Mouse (Mus musculus) stomach, postnatal 0 days (tissue): ENCODE measurements around the gene Zfp40. TPM values are rescaled to one million over a fixed set of nuclear protein-coding genes. Genes with fewer than 3 reads are reported as not detected.
A peak's percentile ranks its signal among the peaks of the same experiment; 100 is the strongest.
"Not testable (repeated sequence)": the region's sequence is repeated elsewhere in the genome, so short reads cannot be mapped to it uniquely, and the experiment has no call there.

Experiments used
- ATAC-seq: fragments of 200-750 bp; cut with Nextera tagmentation; 2 replicates; pipeline ENCODE4 v1.8.0; 2017; ENCODE audit not compliant: low FRiP score, low TSS enrichment
- DNase-seq: peaks from one replicate; pipeline ENCODE4 v3.0.0-alpha.2; 2016; ENCODE audit warnings: low spot score
- H3K27ac ChIP-seq: fragments of 300-500 bp; sonication (generic); replicated peaks from 2 replicates; pipeline ENCODE4 v1.5.1; 2014; ENCODE audit warnings: mild to moderate bottlenecking, control low read depth
- H3K27me3 ChIP-seq: fragments of 300-500 bp; sonication (generic); 2 replicates; pipeline ENCODE4 v1.6.1; 2014; ENCODE audit warnings: low read length; ENCODE audit not compliant: control insufficient read depth, insufficient read depth
- H3K36me3 ChIP-seq: fragments of 300-500 bp; sonication (generic); 2 replicates; pipeline ENCODE4 v1.6.1; 2014; ENCODE audit warnings: low read length, mixed read lengths; ENCODE audit not compliant: control insufficient read depth, insufficient read depth
- H3K4me1 ChIP-seq: fragments of 300-500 bp; sonication (generic); replicated peaks from 2 replicates; pipeline ENCODE4 v1.6.1; 2014; ENCODE audit warnings: antibody characterized with exemption; ENCODE audit not compliant: control insufficient read depth, insufficient read depth
- H3K4me2 ChIP-seq: fragments of 300-500 bp; sonication (generic); replicated peaks from 2 replicates; pipeline ENCODE4 v1.6.1; 2014; ENCODE audit warnings: low read depth, mild to moderate bottlenecking, control low read depth, moderate library complexity
- H3K4me3 ChIP-seq: fragments of 300-500 bp; sonication (generic); 2 replicates; pipeline ENCODE4 v1.5.1; 2014; ENCODE audit warnings: low read depth, low read length, control low read depth
- H3K9ac ChIP-seq: fragments of 300-500 bp; sonication (generic); 2 replicates; pipeline ENCODE4 v1.6.1; 2014; ENCODE audit warnings: mild to moderate bottlenecking, low read length, control low read depth, mixed read lengths
- H3K9me3 ChIP-seq: fragments of 300-500 bp; sonication (generic); 2 replicates; pipeline ENCODE4 v1.6.1; 2016; ENCODE audit warnings: low read length; ENCODE audit not compliant: control insufficient read depth
- CTCF ChIP-seq: IDR thresholded peaks from 2 replicates; pipeline ENCODE4 v1.5.1; 2016; ENCODE audit warnings: antibody characterized with exemption, low read depth, mild to moderate bottlenecking, moderate library complexity
- EP300 ChIP-seq: optimal IDR thresholded peaks from 2 replicates; pipeline ENCODE3; 2016; ENCODE audit warnings: antibody characterized with exemption
- WGBS: fragments of 180-500 bp; shearing (Covaris S2); extraction: QIAGEN DNeasy Blood & Tissue Kit; methylation state at CpG from one replicate; pipeline ENCODE4 v1.1.7; 2014; 5-methylcytosine and 5-hydroxymethylcytosine counted together
- polyA plus RNA-seq: library from polyadenylated mRNA; unstranded; fragments of >200 nt; fragmentation: Nextera tagmentation; extraction: Ambion mirVana; gene quantifications from 2 replicates; pipeline ENCODE4 v1.2.1, GENCODE M21; 2015

Zfp40 gene
- 4.1 and 5.5 TPM in 2 replicates for polyA plus RNA-seq

DNA sequence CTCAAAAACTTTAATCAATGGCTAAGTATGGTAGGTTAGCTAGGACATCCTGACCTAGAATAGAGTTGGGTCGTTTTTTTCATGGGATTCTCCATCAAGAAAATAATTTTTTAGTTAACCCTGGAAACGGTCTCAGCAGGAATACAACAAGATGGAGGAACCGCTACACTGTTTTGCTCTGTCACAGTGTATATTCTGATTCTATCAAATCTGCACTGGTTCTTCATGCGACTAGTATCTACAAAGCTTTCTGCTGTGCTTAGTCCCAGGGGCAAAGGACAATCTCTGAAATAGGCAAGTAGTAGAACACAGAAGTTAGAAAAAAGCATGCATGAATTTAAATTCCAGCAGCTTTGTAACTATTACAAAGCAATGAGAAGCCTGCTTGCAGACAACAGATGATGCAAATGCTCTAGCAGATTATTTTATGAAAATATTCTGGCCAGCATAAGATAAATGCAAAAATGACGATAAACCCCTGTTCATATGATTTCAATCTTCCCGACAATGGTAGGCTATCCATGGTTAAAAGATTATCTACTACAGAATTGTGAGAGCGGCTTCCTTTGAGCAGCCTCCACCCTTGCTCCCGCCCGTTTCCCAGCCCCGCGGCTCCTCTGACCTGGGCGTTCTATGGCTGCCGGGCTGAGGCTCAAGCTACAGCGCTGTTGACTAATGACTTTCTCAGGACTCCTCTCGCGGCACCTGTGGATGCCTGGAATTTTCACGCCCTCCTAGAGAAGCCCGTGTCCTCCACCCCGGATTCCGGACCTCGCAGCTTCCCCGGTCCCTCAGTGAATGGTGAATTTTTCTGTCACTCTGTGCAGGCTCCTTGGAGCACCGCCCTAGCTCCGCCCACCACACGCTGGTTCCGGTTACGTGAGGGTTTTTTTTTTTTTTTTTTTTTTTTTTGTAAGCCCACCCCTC, at the start of gene Zfp40:
TSS of gene Zfp40 (minus strand) at position 800 of the 927 bp plus-strand sequence.
- no peaks in the 10 kb centered on the region for H3K27me3 ChIP-seq
- 4% methylated on average over 27 of the region's 27 CpGs for WGBS
- H3K27ac ChIP-seq = peak within 1 kb of the TSS; percentile 70
- no peaks in the 10 kb centered on the region for H3K9me3 ChIP-seq
- TF ChIP-seq CTCF = no peak
- no peak for TF ChIP-seq EP300
- H3K9ac ChIP-seq = peak within 1 kb of the TSS; percentile 68
- ATAC-seq (peak; percentile 100), DNase-seq (peak; percentile 92)
- peak within 1 kb of the TSS; percentile 66 for H3K4me2 ChIP-seq
- peaks cover 3% of the 10 kb centered on the region for H3K4me1 ChIP-seq
- H3K4me3 ChIP-seq = peak within 1 kb of the TSS; percentile 58
- H3K36me3 ChIP-seq = no peaks in the 10 kb centered on the region

DNA sequence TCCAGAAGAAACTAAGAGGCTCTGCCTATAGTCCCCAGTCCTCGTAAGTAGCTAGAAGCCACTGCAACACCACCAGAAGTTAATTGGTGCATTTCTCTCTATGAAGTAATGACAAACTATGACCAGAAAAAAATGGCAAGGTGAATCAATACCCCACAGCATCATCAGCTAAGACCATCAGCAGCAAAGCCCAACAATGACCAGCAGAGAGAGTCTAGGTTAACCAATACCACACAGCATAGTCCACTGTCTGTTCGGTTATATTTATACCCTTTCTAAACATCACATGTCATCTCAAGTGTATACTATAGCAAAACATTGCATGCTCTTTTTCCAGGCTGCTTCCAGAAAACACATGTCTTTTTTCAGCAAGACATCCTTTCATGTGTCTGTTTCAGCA, 25.3 kb upstream of the Zfp40 start:
- no peak overlapping the region for H3K4me3 ChIP-seq
- H3K9ac ChIP-seq = no peak overlapping the region
- TF ChIP-seq CTCF (no peak), EP300 (no peak)
- no peak for ATAC-seq
- H3K4me1 ChIP-seq = no peaks in the 10 kb centered on the region
- H3K27ac ChIP-seq = no peak overlapping the region
- 81% methylated on average over 2 of the region's 2 CpGs for WGBS
- H3K4me2 ChIP-seq = no peak overlapping the region
- no peaks in the 10 kb centered on the region for H3K27me3 ChIP-seq
- no peaks in the 10 kb centered on the region for H3K9me3 ChIP-seq
- no peaks in the 10 kb centered on the region for H3K36me3 ChIP-seq
- no peak for DNase-seq

- not testable (repeated sequence) for H3K27me3 ChIP-seq, H3K4me1 ChIP-seq, H3K9me3 ChIP-seq, H3K4me3 ChIP-seq, H3K27ac ChIP-seq, ATAC-seq, H3K9ac ChIP-seq, H3K4me2 ChIP-seq, H3K36me3 ChIP-seq
- DNase-seq = peak; percentile 30
- 0% methylated on average over 1 of the region's 1 CpGs for WGBS
- TF ChIP-seq CTCF = peak; percentile 75
Observed at GRCm38 (mm10) chr17:23199856-23200255, 6.8 kb upstream of the Zfp40 start.

DNA sequence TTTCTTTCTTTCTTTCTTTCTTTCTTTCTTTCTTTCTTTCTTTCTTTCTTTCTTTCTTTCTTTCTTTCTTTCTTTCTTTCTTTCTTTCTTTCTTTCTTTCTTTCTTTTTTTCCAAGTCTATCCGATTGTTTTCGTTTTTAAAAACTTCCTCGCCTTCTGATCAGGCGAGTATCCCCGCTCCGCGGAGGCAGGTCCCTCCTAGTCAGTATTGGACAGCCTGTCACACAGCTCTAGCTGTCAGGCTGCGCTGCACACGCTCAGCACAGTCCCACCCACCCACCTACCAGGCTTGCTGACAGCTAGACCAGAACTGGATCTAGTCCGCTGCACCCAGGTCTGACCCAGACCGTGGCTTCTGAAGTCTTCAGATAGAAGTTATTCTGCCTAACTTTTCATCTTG, 389 bp upstream of the Zfp40 start:
- DNase-seq (peak; percentile 53), ATAC-seq (peak; percentile 83)
- Histone ChIP-seq H3K4me1 (peaks cover 3% of the 10 kb centered on the region), H3K27ac (no peak overlapping the region), H3K9ac (peak overlapping the region; percentile 55; the same call in 1 of the 2 replicates), H3K27me3 (no peaks in the 10 kb centered on the region), H3K9me3 (no peaks in the 10 kb centered on the region), H3K36me3 (no peaks in the 10 kb centered on the region), H3K4me2 (peak overlapping the region; percentile 66), H3K4me3 (peak overlapping the region; percentile 58)
- 2% methylated on average over 11 of the region's 11 CpGs for WGBS
- TF ChIP-seq CTCF = no peak
- TF ChIP-seq EP300 = no peak

DNA sequence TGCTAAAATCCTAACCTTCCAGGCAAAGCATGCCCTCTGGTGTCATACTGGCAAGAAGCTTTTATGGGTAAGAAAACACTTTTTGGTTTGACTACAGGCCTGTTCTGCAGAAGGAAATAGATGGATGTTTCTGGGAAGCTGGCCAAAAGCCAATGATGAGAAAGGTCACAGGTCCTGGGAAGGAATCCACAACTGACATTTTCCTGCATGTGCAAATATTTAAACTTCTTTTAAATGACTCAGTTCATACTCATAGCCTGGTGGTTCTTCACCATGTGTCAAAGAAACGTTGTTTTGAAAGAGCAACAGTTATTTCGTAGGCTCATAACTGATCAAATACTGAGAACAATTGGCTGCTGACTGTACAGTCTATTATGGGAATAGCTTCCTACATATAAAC, 5.4 kb downstream of the Zfp40 start:
- Histone ChIP-seq H3K4me1 (peaks cover 3% of the 10 kb centered on the region), H3K9ac (no peak overlapping the region), H3K4me2 (no peak overlapping the region), H3K9me3 (no peaks in the 10 kb centered on the region), H3K36me3 (no peaks in the 10 kb centered on the region), H3K27ac (no peak overlapping the region), H3K4me3 (no peak overlapping the region), H3K27me3 (no peaks in the 10 kb centered on the region)
- DNase-seq (peak; percentile 22), ATAC-seq (peak; percentile 21; the same call in 1 of the 2 replicates)
- TF ChIP-seq CTCF = peak; percentile 29
- no peak for TF ChIP-seq EP300
- WGBS = 6% methylated on average over 2 of the region's 2 CpGs

Other genes with a start within 250 kb of the Zfp40 start
- gene Vmn2r-ps130, start 132.1 kb downstream of the Zfp40 start, polyA plus RNA-seq = not detected in 2 replicates
- 0.01 TPM in 1 of 2 replicates, not detected in the other for gene Vmn2r114, start 119.3 kb upstream of the Zfp40 start, polyA plus RNA-seq
- gene Vmn2r115, start 150.5 kb upstream of the Zfp40 start, polyA plus RNA-seq = 0.01 TPM in 1 of 2 replicates, not detected in the other
- gene Vmn2r116, start 191.4 kb upstream of the Zfp40 start, polyA plus RNA-seq = not detected in 2 replicates